Mouse (Mus musculus) heart, adult 2 months (tissue): ENCODE data around the gene Wnt11.

Experiments used
- CTCF ChIP-seq: fragments of 200-600 bp; IDR thresholded peaks from 2 replicates; pipeline ENCODE4 v1.8.1; 2022; ENCODE audit warnings: antibody characterized with exemption, mild to moderate bottlenecking, moderate library complexity
- EP300 ChIP-seq: fragments of 200-500 bp; IDR thresholded peaks from 2 replicates; pipeline ENCODE4 v1.6.1; 2011; ENCODE audit warnings: low read depth, low read length, control low read depth; ENCODE audit not compliant: insufficient read depth
- POLR2A ChIP-seq: fragments of 200-500 bp; IDR thresholded peaks from 2 replicates; pipeline ENCODE4 v1.6.1; 2011; ENCODE audit warnings: mild to moderate bottlenecking, low read depth, low read length, control low read depth; ENCODE audit not compliant: insufficient read depth

DNA sequence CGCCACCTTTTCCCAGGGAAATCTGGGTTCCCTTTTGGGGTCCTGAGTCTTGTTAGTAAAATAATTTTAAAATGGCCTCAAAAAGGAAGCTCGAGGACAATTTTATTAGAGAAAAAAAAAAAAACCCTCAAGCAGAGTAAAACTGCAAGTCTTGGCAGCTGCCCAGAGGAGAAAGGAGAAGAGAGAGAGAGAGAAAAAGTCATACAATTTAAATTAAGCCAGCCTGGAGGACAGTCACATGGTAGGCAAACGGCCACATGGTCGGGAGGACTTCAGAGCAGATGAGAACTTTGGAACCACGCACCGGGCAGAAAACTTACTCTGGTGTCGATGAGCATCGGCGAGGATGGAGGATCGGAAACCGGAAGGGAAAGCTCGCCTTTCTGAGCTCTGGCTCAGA lies 37.0 kb downstream of the Wnt11 start:
- TF ChIP-seq EP300, result no peak
- no peak for TF ChIP-seq POLR2A
- TF ChIP-seq CTCF, result no peak
